Mouse (Mus musculus) heart, adult 9 months (tissue): ENCODE measurements around the gene Tspan4.
A peak's percentile ranks its signal among the peaks of the same experiment; 100 is the strongest.

Experiments
- DNase-seq, 2 experiments: peaks; one replicate each; pipeline ENCODE4 v3.0.0; 2022; ENCODE audit warnings: low spot score in 2 of 2

The Tspan4 gene

GRCm38 (mm10) chr7:141461521-141462332 is 13.3 kb upstream of the Tspan4 start:
- peak; percentile 37 to 62 for DNase-seq

GRCm38 (mm10) chr7:141462333-141462821 is 12.7 kb upstream of the Tspan4 start:
- peak; percentile 46 to 57 for DNase-seq

GRCm38 (mm10) chr7:141463824-141464602 is 11.0 kb upstream of the Tspan4 start:
- peak; percentile 86 to 92 for DNase-seq

- DNase-seq, result peak in 1 of 2 experiments; percentile 36
Measured at GRCm38 (mm10) chr7:141464603-141465201, 10.3 kb upstream of the Tspan4 start.

GRCm38 (mm10) chr7:141465388-141466044 is 9.5 kb upstream of the Tspan4 start:
- peak; percentile 27 to 36 for DNase-seq

- peak; percentile 50 to 66 for DNase-seq
Measured at GRCm38 (mm10) chr7:141466045-141466394, 9.0 kb upstream of the Tspan4 start.

GRCm38 (mm10) chr7:141466607-141467148 is 8.4 kb upstream of the Tspan4 start:
- DNase-seq, result no peak

- peak; percentile 89 to 92 for DNase-seq
Measured at GRCm38 (mm10) chr7:141467230-141468030, 7.6 kb upstream of the Tspan4 start, which contains the start of gene Cd151. Gene Cd151, plus strand, starts transcription at chr7:141467392.

GRCm38 (mm10) chr7:141468164-141468521 is 6.9 kb upstream of the Tspan4 start:
- DNase-seq, result no peak

GRCm38 (mm10) chr7:141468522-141469211 is 6.4 kb upstream of the Tspan4 start:
- DNase-seq, result peak; percentile 86 to 88

- DNase-seq, result no peak
Measured at GRCm38 (mm10) chr7:141469352-141469751, 5.7 kb upstream of the Tspan4 start.

GRCm38 (mm10) chr7:141469901-141470636 is 5.0 kb upstream of the Tspan4 start:
- DNase-seq, result peak in 1 of 2 experiments; percentile 42

- DNase-seq, result no peak
Measured at GRCm38 (mm10) chr7:141470637-141470944, 4.4 kb upstream of the Tspan4 start.

GRCm38 (mm10) chr7:141471236-141471635 is 3.8 kb upstream of the Tspan4 start:
- no peak for DNase-seq

GRCm38 (mm10) chr7:141472226-141472625 is 2.8 kb upstream of the Tspan4 start:
- DNase-seq, result no peak

GRCm38 (mm10) chr7:141472763-141473162 is 2.3 kb upstream of the Tspan4 start:
- no peak for DNase-seq

- DNase-seq, result no peak
Measured at GRCm38 (mm10) chr7:141474160-141474559, 880 bp upstream of the Tspan4 start.

- DNase-seq, result no peak
Measured at GRCm38 (mm10) chr7:141475805-141476158, 742 bp downstream of the Tspan4 start.

GRCm38 (mm10) chr7:141476226-141476980 is 1.4 kb downstream of the Tspan4 start:
- DNase-seq, result peak; percentile 94 to 97
